Mouse (Mus musculus) gastrocnemius, adult 18-20 months (tissue): ENCODE measurements around the gene Il16. TPM values are rescaled to one million over a fixed set of nuclear protein-coding genes. Genes with fewer than 3 reads are reported as not detected.
"Not testable (repeated sequence)": the region's sequence is repeated elsewhere in the genome, so short reads cannot be mapped to it uniquely, and the experiment has no call there.

Experiments
- DNase-seq: peaks from one replicate; pipeline ENCODE4 v3.0.0; 2021; ENCODE audit warnings: low spot score
- total RNA-seq, 2 experiments: library from RNA; stranded (reverse); gene quantifications; 2 replicates each; pipeline ENCODE4 v1.2.3; 2021

Gene Il16
- total RNA-seq, 2 experiments from 2014 or later = 1.5 to 2.2 TPM

- DNase-seq = no peak
Measured at GRCm38 (mm10) chr7:83736341-83737115, 9.0 kb downstream of the Il16 start.

GRCm38 (mm10) chr7:83735108-83735781 lies 10.3 kb downstream of the Il16 start:
- no peak for DNase-seq

DNA sequence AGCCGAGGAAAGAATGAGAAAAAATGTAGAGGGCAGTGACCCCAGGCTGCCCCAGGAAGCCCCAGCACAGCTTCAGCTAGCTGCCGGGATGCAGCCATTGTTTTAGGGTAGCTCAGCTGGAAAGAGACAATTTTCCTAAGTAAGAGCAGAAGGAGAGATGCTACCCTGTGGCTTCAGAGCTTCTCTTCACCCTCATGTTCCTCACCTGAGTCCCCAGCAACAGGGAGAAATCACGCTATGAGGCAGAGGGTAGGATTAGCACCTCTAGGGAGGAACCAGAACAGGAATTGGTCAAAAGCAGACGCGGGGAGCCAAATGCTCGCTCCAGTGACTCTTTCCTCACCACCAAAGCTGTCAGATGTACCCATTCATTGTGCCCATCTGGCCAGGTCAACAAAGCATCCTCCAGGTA lies 10.8 kb downstream of the Il16 start:
- no peak for DNase-seq

DNA sequence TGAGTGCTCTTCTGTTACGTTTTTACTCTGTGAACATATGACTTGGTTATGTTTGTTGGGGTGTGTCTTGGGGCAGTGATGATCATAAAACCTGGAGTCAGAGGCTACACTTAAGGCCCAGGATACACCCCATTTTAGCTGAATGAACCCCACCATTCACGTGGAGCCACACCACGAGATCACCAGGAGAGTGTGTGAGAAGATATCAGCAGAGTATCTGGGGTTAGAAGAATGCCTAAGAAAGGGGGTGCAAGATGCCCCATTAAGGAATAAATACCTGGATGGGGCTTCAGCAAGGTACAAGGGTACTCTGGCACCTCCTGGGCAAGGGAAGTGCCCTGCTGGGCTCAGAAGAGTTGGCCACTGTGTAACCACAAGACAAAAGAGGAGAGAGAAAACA lies 11.3 kb downstream of the Il16 start:
- DNase-seq = no peak

- DNase-seq = no peak
Measured at GRCm38 (mm10) chr7:83732781-83733180, 12.7 kb downstream of the Il16 start.

DNA sequence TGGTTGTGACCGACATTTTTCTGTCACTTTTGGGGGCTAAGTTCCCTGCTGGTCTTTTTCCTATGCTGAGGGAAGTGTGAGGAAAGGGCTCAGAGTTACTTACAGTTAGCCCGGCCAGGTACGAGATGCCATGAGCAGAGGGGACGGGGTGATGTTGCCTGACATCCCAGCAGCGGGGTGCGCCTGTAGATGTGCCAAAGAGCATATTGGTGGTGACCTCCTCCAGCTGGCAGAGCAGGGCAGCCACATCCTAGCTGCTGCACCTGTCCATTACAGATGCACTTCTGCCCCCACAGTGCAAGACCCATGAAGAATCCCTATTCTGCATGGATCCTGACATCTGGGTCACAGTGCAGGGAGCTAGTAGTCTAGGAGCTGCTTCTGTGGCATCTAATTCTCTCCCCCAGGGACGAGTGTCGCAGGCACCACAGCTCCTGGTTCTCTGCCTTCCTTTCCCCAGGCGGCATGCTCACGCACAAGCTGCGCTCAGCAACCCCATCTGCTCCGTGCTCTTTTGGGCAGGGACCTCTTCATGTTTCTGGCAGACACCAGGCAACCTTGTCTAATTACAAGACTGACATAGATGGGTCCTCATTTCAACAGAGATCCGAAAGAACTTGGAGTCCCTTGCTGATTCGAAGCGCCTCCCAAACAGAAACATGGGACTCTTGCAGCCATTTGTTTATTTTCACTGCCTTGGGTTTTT lies 13.4 kb downstream of the Il16 start:
- no peak for DNase-seq

DNA sequence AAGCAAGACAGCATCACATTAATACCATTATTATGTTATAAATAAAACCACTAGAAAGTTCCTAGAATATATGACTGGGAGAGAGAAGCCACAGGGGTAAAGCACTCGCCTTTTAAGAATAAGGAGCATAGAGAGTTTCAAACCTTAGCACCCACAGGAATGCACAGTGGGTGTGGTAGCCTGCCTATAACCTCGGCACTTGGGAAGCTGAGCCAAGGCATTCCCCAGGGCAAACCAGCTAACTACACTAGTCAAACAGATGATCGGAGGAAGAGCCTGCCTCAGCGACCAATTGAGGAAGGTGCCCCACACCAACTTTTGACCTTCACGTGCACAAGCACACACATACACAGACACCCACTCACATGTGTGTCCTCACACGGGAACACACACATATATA lies 14.2 kb downstream of the Il16 start:
- no peak for DNase-seq

- DNase-seq = no peak
Measured at GRCm38 (mm10) chr7:83726936-83727632, 18.4 kb downstream of the Il16 start.

GRCm38 (mm10) chr7:83725801-83726200 lies 19.7 kb downstream of the Il16 start:
- no peak for DNase-seq

GRCm38 (mm10) chr7:83724541-83724940 lies 21.0 kb downstream of the Il16 start:
- no peak for DNase-seq

DNA sequence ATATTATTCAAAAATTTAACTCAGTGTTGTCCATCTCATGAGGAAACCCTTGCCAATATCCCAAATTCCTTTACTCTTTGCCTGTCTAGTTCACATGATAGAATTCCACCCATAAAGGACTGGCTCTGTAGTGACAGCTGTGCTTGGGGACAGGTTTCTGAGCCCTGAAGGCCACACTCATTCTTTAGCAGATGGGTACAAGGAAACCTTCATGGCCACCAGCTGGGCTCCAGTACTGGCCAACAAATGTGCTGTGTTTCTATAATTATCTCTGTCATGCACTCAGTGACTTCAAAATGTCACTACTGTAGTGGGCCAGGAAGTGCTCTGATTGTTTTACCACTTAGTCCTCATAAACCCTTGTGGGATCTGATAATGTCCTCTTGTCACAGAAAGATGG lies 21.6 kb downstream of the Il16 start:
- DNase-seq = no peak

- no peak for DNase-seq
Measured at GRCm38 (mm10) chr7:83723221-83723620, 22.3 kb downstream of the Il16 start.

DNA sequence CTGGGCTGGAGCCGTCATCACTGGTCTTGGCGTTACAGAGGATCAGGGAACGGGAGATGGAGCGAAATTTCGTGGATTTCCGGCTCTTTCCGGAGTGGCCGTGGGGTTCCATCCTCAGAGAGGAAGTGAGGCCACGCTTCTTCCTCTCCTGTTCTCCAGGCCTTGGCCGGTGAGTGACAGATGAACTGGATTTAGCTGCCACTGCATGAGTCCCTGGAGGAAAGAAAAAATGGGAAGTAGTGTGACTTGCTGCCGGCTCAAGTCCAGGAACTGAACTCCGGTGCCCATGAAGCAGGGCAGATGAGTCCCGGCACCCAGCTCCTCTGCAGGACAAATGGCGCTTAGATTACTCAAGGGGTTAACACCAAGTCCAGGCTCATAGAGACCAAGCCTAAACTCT lies 23.0 kb downstream of the Il16 start:
- no peak for DNase-seq

- no peak for DNase-seq
Measured at GRCm38 (mm10) chr7:83720231-83720630, 25.3 kb downstream of the Il16 start.

- DNase-seq = no peak
Measured at GRCm38 (mm10) chr7:83717021-83717725, 28.4 kb downstream of the Il16 start.

DNA sequence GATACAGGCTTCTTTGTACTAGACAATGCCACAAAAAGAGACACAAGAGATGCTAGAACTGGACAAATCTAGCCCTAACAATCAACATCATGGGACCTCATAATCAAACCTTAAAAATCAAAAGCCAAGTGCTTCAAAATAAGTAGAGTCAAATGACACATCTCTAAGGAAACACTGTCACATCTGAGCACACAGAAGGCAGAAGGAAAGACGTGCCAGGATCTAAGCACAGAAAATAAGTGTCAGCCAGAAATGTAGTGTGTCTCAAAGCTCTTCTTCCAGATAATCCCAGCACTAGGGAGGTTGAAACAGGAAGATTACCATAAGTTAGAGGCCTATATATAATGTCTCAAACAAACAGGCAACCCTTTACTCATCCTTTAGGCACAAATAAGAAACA lies 31.9 kb downstream of the Il16 start:
- DNase-seq = no peak

- not testable (repeated sequence) for DNase-seq
Measured at GRCm38 (mm10) chr7:83711676-83712259, 33.8 kb downstream of the Il16 start.

- no peak for DNase-seq
Measured at GRCm38 (mm10) chr7:83703046-83703775, 42.3 kb downstream of the Il16 start.

GRCm38 (mm10) chr7:83699066-83699745 lies 46.3 kb downstream of the Il16 start:
- DNase-seq = no peak
